Mouse (Mus musculus) Patski (cell line): ENCODE results near the gene Mnat1. TPM values are rescaled to one million over a fixed set of nuclear protein-coding genes. Genes with fewer than 3 reads are reported as not detected.

Source experiments
- ATAC-seq: fragments of 100-300 bp; one replicate; pipeline ENCODE4 v1.8.0; 2021
- CTCF ChIA-PET: fragments of 350-600 bp; sonication (Branson Sonifier 250); formaldehyde crosslinking; loops from one replicate; lab custom pipeline; 2022; ENCODE audit warnings: inconsistent platforms; lab: Charles Lee
- POLR2A ChIA-PET: fragments of 350-600 bp; sonication (Branson Sonifier 250); formaldehyde crosslinking; loops from one replicate; lab custom pipeline; 2022; ENCODE audit warnings: antibody characterized with exemption, inconsistent platforms; lab: Charles Lee
- DNase-seq: peaks from one replicate; pipeline ENCODE4 v3.0.0-alpha.2; 2011; ENCODE audit warnings: low read depth, low spot score
- H3K27me3 ChIP-seq: fragments of 371-371 bp; one replicate; pipeline ENCODE4 v1.5.1; 2021
- CTCF ChIP-seq: fragments of 100-300 bp; IDR thresholded peaks from one replicate; pipeline ENCODE4 v1.5.1; 2021
- in situ Hi-C: fragments of 300-500 bp; cut with MboI; formaldehyde crosslinking; loops from 3 replicates; pipeline ENCODE4 v1.11.1; 2018; ENCODE audit warnings: low pct_unique_long_range_greater_than_20kb, mixed read lengths
- polyA plus RNA-seq: library from polyadenylated mRNA; unstranded; gene quantifications from one replicate; pipeline ENCODE4 v1.2.3, GENCODE M21; 2021

Mnat1 gene
- polyA plus RNA-seq, 1 experiment from 2014 or later, result 45.3 TPM

GRCm38 (mm10) chr12:73274921-73275320 is 151.4 kb downstream of the Mnat1 start:
- POLR2A ChIA-PET, result no interaction called here
- H3K27me3 ChIP-seq, result no peaks in the 10 kb centered on the region
- CTCF ChIA-PET, result interaction anchor here (1.5 kb wide), 1 partner anchor 15 kb away, joined by 4 read pairs; no protein-coding TSS in a partner anchor
- no peak for TF ChIP-seq CTCF
- in situ Hi-C loops, result no loop called here
- ATAC-seq (no peak), DNase-seq (no peak)

DNA sequence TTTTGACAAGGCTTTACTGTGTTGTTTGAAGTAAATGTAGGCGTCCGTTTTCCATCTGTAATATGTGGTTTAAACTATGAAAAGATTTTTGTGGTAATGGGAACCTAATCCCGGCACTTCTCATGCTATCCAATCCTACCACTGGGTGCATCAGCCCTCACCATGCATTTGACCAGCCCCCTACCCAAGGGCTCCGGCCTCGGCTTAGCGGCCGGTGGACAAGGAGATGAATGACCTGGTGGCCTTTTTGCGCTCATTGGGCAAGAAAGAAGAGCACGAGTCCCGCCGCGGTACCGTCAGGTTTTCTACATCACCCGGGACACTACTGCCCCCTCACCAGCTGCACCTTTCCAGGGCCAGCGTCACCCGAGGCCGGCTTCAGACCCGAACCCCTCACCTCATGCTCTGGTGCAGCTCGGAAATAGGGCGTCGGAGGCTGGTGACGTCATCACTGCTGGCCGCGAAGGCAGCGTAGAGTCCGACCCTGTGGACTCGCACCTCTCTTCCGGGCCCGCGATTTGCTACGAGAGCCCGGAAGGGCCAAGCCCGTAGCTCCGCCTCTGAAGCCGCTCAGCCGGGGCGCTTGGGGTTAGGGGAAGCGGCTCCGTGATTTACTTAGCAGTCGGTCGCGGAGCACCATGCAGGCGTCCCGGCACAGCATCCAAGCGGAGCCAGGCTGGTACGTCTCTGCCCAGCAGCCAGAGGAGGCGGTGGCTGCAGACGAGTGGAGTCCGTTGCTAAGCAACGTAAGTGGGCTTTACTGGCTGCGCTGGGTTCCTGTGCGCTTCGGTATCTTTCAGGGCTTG is 163.0 kb downstream of the Mnat1 start, which contains the start of the genes Trmt5 and Slc38a6:
TSS of gene Trmt5 (minus strand) at position 424 of the 806 bp plus-strand sequence.
TSS of gene Slc38a6 (plus strand) at position 493 of the 806 bp plus-strand sequence.
- ChIA-PET CTCF (interaction anchor here (2.1 kb wide), 1 partner anchor 57 kb away, joined by 4 read pairs; no protein-coding TSS in a partner anchor), POLR2A (interaction anchor here (0.6 to 1.1 kb wide), 3 partner anchors 13 to 241 kb away, joined by 3 to 4 read pairs (median 3); no protein-coding TSS in a partner anchor)
- in situ Hi-C loops, result loop anchor here (5.0 to 10.0 kb wide), 2 partner anchors 231 to 242 kb away; no protein-coding TSS in a partner anchor
- no peak for TF ChIP-seq CTCF
- DNase-seq, result peak; percentile 60
- ATAC-seq, result peak; percentile 87
- no peaks in the 10 kb centered on the region for H3K27me3 ChIP-seq

DNA sequence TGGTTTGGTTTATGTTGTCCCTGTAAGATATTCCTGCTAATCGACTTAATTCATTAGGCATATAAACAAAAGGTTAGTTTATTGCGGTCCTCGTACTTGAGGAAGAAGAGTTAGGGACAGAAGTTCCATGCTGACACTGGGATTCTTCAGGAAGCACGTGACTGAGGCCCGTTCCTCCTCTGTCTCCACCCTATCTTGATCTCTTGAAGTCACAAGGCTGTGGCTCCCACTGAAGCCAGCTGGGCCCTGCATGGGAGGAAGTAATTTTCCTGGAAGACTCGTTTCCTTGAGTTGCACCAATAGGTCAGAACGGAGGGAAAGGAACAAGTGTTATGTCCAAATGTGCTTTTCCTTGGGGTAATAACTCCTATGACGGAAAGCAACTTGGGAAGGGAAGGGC is 164.1 kb downstream of the Mnat1 start:
- in situ Hi-C loops, result loop anchor here (5.0 to 10.0 kb wide), 2 partner anchors 230 to 243 kb away; no protein-coding TSS in a partner anchor
- no peaks in the 10 kb centered on the region for H3K27me3 ChIP-seq
- no peak for TF ChIP-seq CTCF
- ATAC-seq (no peak), DNase-seq (no peak)
- CTCF ChIA-PET, result interaction anchor here (2.1 kb wide), 1 partner anchor 56 kb away, joined by 4 read pairs; no protein-coding TSS in a partner anchor
- POLR2A ChIA-PET, result no interaction called here

DNA sequence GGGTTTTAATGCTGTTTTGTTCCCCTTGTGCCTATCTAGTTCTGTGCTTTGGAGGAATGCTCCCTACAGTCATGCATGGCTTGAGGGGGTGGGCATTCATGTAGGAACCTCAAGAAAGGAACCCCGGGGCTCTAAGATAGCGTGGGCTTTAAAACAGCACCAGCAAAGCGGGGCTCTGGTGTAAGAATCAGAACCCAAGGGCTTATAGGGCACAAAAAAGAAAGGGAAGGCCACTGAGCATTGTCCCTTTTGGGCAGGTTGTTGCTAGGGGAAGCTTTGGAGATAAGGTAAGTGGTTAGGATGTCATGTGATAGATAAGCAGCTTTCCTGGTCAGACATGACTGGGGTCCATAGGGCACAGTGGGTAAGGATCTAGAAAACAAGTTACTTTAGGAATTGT is 165.1 kb downstream of the Mnat1 start:
- ATAC-seq (no peak), DNase-seq (no peak)
- ChIA-PET POLR2A (no interaction called here), CTCF (no interaction called here)
- in situ Hi-C loops, result loop anchor here (5.0 to 10.0 kb wide), 2 partner anchors 229 to 244 kb away; no protein-coding TSS in a partner anchor
- TF ChIP-seq CTCF, result no peak
- no peaks in the 10 kb centered on the region for H3K27me3 ChIP-seq

GRCm38 (mm10) chr12:73294884-73295283 is 171.4 kb downstream of the Mnat1 start:
- no peak for ATAC-seq

DNA sequence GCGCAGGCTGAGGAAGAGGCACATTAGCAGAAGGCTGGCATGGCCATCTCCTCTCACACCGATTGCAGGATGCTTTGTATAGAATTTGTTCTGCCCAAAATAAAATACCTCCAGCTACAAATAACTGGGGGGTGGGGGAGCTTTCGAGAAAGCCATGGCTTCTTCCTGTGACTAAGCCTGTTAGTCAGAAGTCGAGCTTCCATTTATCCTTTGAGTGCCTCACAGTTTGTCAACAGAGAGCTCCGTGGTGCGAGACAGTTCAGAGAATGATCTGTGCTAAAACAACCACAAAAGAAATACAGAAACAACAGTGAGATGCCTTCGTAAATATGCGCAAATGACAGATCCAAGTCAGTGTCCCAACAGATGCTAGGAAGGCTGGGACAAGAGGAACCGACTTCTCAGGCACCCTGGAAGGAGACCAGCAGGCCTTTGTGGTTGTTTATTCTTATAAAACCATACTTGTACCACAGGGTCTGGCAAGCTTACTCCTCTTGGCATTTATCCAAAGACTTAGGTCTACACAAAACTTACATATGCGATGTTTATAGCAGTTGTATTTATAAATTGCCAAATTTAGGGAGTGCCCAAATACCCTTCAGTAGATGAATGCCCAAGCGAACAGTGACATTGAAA is 172.1 kb downstream of the Mnat1 start:
- ATAC-seq (no peak), DNase-seq (no peak)
- no peak for TF ChIP-seq CTCF
- CTCF ChIA-PET, result no interaction called here
- in situ Hi-C loops, result no loop called here
- H3K27me3 ChIP-seq, result no peaks in the 10 kb centered on the region
- POLR2A ChIA-PET, result no interaction called here

More at GRCm38 (mm10) chr12:73294884-73295283, 171.4 kb downstream of the Mnat1 start:
- no peak for TF ChIP-seq CTCF
- ChIA-PET CTCF (no interaction called here), POLR2A (no interaction called here)
- no peak for DNase-seq
- no peaks in the 10 kb centered on the region for H3K27me3 ChIP-seq
- in situ Hi-C loops, result no loop called here

GRCm38 (mm10) chr12:73298621-73299020 is 175.1 kb downstream of the Mnat1 start:
- ChIA-PET POLR2A (no interaction called here), CTCF (interaction anchor here (0.6 kb wide), 1 partner anchor 263 kb away, joined by 3 read pairs; no protein-coding TSS in a partner anchor)
- no peak for TF ChIP-seq CTCF
- DNase-seq (no peak), ATAC-seq (no peak)
- H3K27me3 ChIP-seq, result no peaks in the 10 kb centered on the region
- in situ Hi-C loops, result no loop called here

DNA sequence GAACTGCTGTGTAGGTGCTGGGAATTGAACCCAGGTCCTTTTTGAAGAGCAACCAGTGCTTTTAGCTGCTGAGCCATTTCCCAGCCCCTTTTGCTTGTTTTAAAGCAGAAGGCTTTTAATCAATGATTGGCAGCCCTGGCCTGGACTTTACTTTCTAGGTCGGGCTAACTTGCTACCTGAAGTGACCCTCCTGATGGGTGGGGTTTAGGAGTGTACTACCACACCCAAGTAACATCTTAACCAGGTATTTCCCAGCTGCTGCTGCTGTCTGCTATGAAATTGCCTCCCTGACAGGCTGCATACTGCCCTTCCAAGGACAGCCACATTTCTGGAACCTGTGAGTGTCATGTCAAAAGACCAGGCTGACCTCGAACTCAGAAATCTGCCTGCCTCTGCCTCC is 177.0 kb downstream of the Mnat1 start:
- ATAC-seq (no peak), DNase-seq (no peak)
- POLR2A ChIA-PET, result no interaction called here

GRCm38 (mm10) chr12:73304636-73305035 is 181.1 kb downstream of the Mnat1 start:
- in situ Hi-C loops, result no loop called here
- POLR2A ChIA-PET, result no interaction called here
- TF ChIP-seq CTCF, result no peak
- no peaks in the 10 kb centered on the region for H3K27me3 ChIP-seq
- DNase-seq (no peak), ATAC-seq (no peak)
- CTCF ChIA-PET, result no interaction called here

More for the DNA sequence above, 177.0 kb downstream of the Mnat1 start:
- in situ Hi-C loops, result no loop called here
- no peaks in the 10 kb centered on the region for H3K27me3 ChIP-seq
- CTCF ChIA-PET, result no interaction called here
- no peak for TF ChIP-seq CTCF

- no peak for TF ChIP-seq CTCF
- ATAC-seq, result no peak
- no peak for DNase-seq
- CTCF ChIA-PET, result interaction anchor here (1.1 kb wide), 1 partner anchor 108 kb away, joined by 3 read pairs; no protein-coding TSS in a partner anchor
- POLR2A ChIA-PET, result no interaction called here
- H3K27me3 ChIP-seq, result no peaks in the 10 kb centered on the region
- in situ Hi-C loops, result no loop called here
Observed at GRCm38 (mm10) chr12:73307750-73308149, 184.2 kb downstream of the Mnat1 start.
